Mouse (Mus musculus) heart, adult 10 weeks (tissue): ENCODE measurements around the gene Kcna7. TPM values are rescaled to one million over a fixed set of nuclear protein-coding genes. Genes with fewer than 3 reads are reported as not detected.

Source experiments
- polyA plus RNA-seq: library from polyadenylated mRNA; stranded (reverse); fragments of 350-450 nt; fragmentation: Illumina TruSeq; extraction: RNeasy Lipid Tissue Mini Kit (QIAGEN cat#74804); gene quantifications from one replicate; pipeline ENCODE4 v1.2.3, GENCODE M21; 2014; ENCODE audit warnings: low read depth, low replicate concordance

Kcna7 gene
- 4.3 TPM for polyA plus RNA-seq

DNA sequence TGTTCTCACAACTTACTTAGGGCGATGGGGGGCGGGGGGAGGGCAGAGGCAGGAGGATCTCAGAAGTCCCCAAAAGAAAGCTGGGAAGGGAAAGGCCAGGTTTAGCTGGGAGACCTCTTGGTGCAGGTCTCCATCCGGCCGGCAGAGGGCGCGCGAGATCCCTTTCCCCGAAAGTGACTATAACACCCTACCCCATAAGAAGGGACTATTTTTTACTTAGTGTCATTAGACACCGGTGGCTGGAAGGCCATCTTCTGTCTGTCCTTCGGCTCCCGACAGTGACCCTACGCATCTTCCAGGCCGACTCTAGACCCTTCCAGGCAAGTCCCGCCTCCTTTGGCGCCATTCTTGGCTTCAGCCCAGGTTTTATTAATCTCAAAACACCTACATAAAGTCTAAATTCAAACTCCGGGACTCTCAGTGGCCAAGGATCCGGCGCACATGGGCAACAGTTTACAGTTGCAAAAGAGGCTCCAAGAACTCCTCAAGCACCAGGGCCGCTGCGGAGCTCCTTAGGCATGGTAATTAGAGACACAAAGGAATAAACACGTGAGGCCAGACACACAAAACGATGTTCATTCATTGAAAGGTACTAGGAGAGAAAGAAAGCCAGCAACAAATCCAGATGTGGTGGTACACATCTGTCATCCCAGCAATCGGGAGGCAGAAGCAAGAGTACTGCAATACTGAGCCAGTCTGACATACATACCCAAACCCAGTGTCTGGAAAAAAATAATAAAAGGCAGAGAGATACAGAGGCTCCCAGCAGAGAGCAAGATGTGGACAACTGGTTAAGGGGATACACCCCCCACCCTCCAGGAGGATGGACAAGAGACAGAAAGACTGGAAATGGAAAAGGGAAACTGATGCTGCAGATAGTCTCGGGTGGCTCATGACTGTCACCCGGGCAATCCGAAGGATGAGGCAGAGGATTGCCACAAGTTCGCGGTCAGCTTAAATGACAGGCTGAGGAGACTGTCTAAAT is at the start of gene Kcna7:
Gene Kcna7 (plus strand): TSS at position 563 of the 985 bp plus-strand sequence.

GRCm38 (mm10) chr7:45366652-45367019 is 38.8 kb upstream of the Kcna7 start, which contains the start of gene Ppfia3:
TSS of gene Ppfia3 (minus strand) at chr7:45367019.

DNA sequence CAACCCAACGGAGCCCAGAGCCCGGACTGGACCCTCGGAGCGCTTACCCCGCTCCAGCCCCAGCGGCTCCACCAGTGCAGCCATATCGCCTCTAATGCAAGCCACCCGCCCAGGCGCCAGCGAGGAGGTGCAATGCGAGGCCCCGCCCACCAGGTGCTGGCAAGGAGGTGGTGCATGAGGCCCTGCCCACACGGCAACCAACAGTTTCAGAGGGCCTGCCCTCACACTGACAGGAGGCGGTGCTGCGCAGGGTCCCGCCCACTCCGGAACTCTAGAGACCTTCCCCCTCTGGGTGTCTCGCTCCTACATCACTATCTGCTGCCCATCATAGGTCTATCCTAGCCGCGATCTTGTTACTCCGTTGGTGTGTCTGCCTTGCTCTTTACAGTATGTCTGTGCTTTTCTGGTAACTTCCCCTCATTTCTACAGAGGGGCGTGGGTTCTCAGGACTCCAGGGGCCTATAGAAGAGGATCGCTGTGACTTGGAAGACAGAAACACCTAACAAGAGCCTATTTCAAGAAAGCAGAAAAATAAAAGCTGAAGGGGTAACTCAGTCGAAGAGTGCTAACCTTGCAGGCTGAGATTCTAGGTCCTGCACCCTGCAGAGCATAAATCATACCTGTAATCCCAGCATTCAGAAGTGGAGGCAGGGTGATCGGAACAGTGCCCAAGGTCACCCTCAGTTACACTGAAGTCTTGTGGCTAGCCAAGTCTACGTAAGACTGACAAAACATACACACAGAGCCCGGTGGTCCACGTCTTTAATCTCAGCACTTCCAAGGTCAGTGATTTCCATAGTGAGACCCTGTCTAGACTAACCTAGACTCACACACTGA is 34.8 kb upstream of the Kcna7 start, which contains the start of gene Lin7b:
Gene Lin7b (minus strand): TSS at position 109 of the 837 bp plus-strand sequence.

DNA sequence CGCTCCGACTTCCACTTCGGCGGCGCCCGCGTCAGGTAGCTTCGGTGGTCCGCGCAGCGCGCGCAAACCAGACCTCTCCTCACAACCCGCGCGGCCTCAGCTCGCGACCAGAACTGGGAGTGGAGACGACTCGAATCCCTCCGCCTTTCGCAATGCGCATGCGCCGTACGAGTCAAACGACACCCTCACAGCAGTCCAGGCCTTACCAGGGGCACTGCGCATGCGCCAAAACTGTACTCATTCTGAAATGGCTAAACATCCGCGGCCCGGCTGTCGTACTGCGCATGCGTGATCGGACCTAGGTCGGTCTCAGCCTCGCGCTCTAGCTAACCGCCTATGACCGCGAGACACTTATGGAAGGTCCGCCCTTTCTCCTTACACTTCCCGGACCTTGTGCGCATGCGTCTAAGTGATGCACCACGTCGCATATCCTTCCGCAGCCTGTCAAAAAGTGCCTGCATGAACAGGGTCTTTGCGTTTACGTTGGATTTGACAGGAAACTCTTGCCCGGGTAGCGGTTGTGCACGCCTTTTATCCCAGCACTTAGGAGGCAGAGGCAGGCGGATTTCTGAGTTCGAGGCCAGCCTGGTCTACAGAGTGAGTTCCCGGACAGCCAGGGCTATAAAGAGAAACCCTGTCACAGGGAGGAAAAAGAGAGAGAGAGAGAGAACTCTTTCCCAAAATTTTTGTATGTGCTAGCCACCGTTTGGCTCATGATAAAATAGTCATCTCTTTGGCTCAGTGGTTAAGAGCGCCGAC is 9.7 kb upstream of the Kcna7 start, which contains the start of gene Snrnp70:
Gene Snrnp70 (minus strand): TSS at position 165 of the 759 bp plus-strand sequence.

GRCm38 (mm10) chr7:45413113-45413863 is 7.8 kb downstream of the Kcna7 start, which contains the start of gene Ntf5:
TSS of gene Ntf5 (plus strand) at chr7:45413695.

GRCm38 (mm10) chr7:45420615-45420919 is 15.1 kb downstream of the Kcna7 start, which contains the start of gene Lhb:
TSS of gene Lhb (plus strand) at chr7:45420820.

GRCm38 (mm10) chr7:45434203-45435015 is 29.0 kb downstream of the Kcna7 start, which contains the start of gene Gys1:
TSS of gene Gys1 (plus strand) at chr7:45434844.

DNA sequence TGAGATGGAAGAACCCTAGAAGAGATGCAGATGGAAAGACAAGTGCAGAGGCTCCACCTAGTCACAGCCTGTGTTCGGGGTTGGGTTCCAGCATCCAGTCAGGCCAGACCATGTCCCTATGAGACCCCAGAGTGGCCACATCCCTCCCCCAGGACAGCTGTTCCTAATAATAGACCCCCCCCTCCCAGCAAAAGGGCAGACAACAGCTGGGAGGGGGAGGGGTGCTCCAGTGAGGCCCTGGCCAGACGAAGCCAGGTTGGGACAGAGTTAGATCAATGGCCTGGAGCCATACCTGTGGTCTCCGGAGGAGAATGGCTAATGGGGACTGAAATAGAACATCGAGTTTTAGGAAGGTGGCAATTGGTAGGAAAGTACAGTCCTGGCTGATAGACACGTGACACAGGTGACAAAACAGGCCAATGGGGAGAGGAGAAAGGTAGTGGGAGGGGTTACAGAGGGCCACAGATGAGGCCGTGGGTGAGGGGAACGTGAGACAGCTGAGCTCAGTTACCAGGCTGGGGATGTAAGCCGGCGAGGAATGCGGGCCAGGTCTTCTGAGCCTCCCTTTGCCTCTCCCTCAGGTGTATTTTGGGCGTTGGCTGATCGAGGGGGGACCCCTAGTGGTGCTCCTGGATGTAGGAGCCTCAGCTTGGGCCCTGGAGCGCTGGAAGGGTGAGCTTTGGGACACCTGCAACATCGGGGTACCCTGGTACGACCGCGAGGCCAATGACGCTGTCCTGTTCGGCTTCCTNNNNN is 32.2 kb downstream of the Kcna7 start, which contains the start of gene Ruvbl2:
Gene Ruvbl2 (minus strand): TSS at position 576 of the 756 bp plus-strand sequence.

Other genes with a start within 250 kb of the Kcna7 start
- gene Slc17a7, start 241.7 kb upstream of the Kcna7 start, polyA plus RNA-seq = 27.4 TPM
- gene Gfy, start 226.1 kb upstream of the Kcna7 start, polyA plus RNA-seq = not detected
- not detected for gene Pth2, start 224.7 kb upstream of the Kcna7 start, polyA plus RNA-seq
- not detected for gene Ccdc155, start 200.8 kb upstream of the Kcna7 start, polyA plus RNA-seq
- gene Dkkl1, start 193.5 kb upstream of the Kcna7 start, polyA plus RNA-seq = not detected
- 7.8 TPM for gene Tead2, start 189.9 kb upstream of the Kcna7 start, polyA plus RNA-seq
- gene Cd37, start 166.5 kb upstream of the Kcna7 start, polyA plus RNA-seq = 3.0 TPM
- gene Slc6a16, start 164.6 kb upstream of the Kcna7 start, polyA plus RNA-seq = not detected
- not detected for gene Slc6a21, start 128.1 kb upstream of the Kcna7 start, polyA plus RNA-seq
- gene Trpm4, start 71.9 kb upstream of the Kcna7 start, polyA plus RNA-seq = 31.0 TPM
- 1,149 TPM for gene Hrc, start 70.4 kb upstream of the Kcna7 start, polyA plus RNA-seq
- gene Ppfia3, start 38.6 kb upstream of the Kcna7 start, polyA plus RNA-seq = 0.24 TPM
- 1.2 TPM for gene Lin7b, start 35.1 kb upstream of the Kcna7 start, polyA plus RNA-seq
- gene Snrnp70, start 9.9 kb upstream of the Kcna7 start, polyA plus RNA-seq = 154 TPM
- gene Ntf5, start 8.0 kb downstream of the Kcna7 start, polyA plus RNA-seq = 0.24 TPM
- not detected for gene Lhb, start 15.2 kb downstream of the Kcna7 start, polyA plus RNA-seq
- gene Gys1, start 29.2 kb downstream of the Kcna7 start, polyA plus RNA-seq = 80.5 TPM
- gene Ruvbl2, start 32.4 kb downstream of the Kcna7 start, polyA plus RNA-seq = 27.2 TPM
- gene Ftl1, start 54.2 kb downstream of the Kcna7 start, polyA plus RNA-seq = 688 TPM
- 36.8 TPM for gene Bax, start 61.2 kb downstream of the Kcna7 start, polyA plus RNA-seq
- gene Tulp2, start 76.2 kb downstream of the Kcna7 start, polyA plus RNA-seq = not detected
- 1.7 TPM for gene Gm45808, start 81.2 kb downstream of the Kcna7 start, polyA plus RNA-seq
- 13.6 TPM for gene Dhdh, start 83.2 kb downstream of the Kcna7 start, polyA plus RNA-seq
- gene Nucb1, start 104.8 kb downstream of the Kcna7 start, polyA plus RNA-seq = 147 TPM
- gene Ppp1r15a, start 120.6 kb downstream of the Kcna7 start, polyA plus RNA-seq = 41.3 TPM
- gene Plekha4, start 120.7 kb downstream of the Kcna7 start, polyA plus RNA-seq = 3.6 TPM
- gene Hsd17b14, start 149.2 kb downstream of the Kcna7 start, polyA plus RNA-seq = not detected
- gene Bcat2, start 164.5 kb downstream of the Kcna7 start, polyA plus RNA-seq = 137 TPM
- gene Fgf21, start 209.8 kb downstream of the Kcna7 start, polyA plus RNA-seq = not detected
- not detected for gene Fut1, start 211.6 kb downstream of the Kcna7 start, polyA plus RNA-seq
- 0.31 TPM for gene Izumo1, start 216.2 kb downstream of the Kcna7 start, polyA plus RNA-seq
- gene Rasip1, start 221.8 kb downstream of the Kcna7 start, polyA plus RNA-seq = 16.5 TPM
- 5.1 TPM for gene Mamstr, start 234.3 kb downstream of the Kcna7 start, polyA plus RNA-seq